Mouse (Mus musculus) MEL (cell line): Measurements from ENCODE around the gene Ubp1. TPM values are rescaled to one million over a fixed set of nuclear protein-coding genes. Genes with fewer than 3 reads are reported as not detected.

Experiments
- DNase-seq: peaks from one replicate; pipeline ENCODE4 v3.0.0; 2011; ENCODE audit warnings: low read depth, low spot score
- H3K27ac ChIP-seq: 2 replicates; pipeline ENCODE4 v1.5.1; 2012; ENCODE audit warnings: low read depth, mild to moderate bottlenecking, control low read depth, low read length, moderate library complexity; ENCODE audit not compliant: control insufficient read depth
- H3K27me3 ChIP-seq, 2 experiments: fragments of 150-350 bp in 1 of 2; sonication (generic) in 1 of 2; 2 replicates each; pipeline ENCODE4 v1.6.1; 2012; ENCODE audit warnings: low read length in 2 of 2, mild to moderate bottlenecking in 2 of 2, improper control_type of control experiment in 1 of 2, moderate library complexity in 1 of 2; ENCODE audit not compliant: insufficient read depth in 2 of 2, control insufficient read depth in 1 of 2
- H3K36me3 ChIP-seq, 2 experiments: 2 replicates each; pipeline ENCODE4 v1.6.1; 2012 to 2014; ENCODE audit warnings: low read length in 2 of 2, improper control_type of control experiment in 1 of 2, inconsistent platforms in 1 of 2, mild to moderate bottlenecking in 1 of 2; ENCODE audit not compliant: insufficient read depth in 2 of 2, control insufficient read depth in 1 of 2
- H3K4me1 ChIP-seq, 2 experiments: fragments of 150-350 bp in 1 of 2; sonication (generic) in 1 of 2; 2 replicates each; pipeline ENCODE4 v1.6.1; 2012; ENCODE audit warnings: low read length in 2 of 2, improper control_type of control experiment in 1 of 2, mild to moderate bottlenecking in 1 of 2; ENCODE audit not compliant: insufficient read depth in 2 of 2, control insufficient read depth in 1 of 2
- H3K4me3 ChIP-seq, 2 experiments: fragments of 150-350 bp in 1 of 2; sonication (generic) in 1 of 2; 2 replicates each; pipeline ENCODE4 v1.5.1; 2012; ENCODE audit warnings: low read depth in 2 of 2, low read length in 2 of 2, mild to moderate bottlenecking in 2 of 2, moderate library complexity in 2 of 2, control low read depth in 1 of 2, improper control_type of control experiment in 1 of 2; ENCODE audit not compliant: control insufficient read depth in 1 of 2, insufficient read depth in 1 of 2
- H3K79me2 ChIP-seq: 2 replicates; pipeline ENCODE4 v1.6.1; 2012; ENCODE audit warnings: mild to moderate bottlenecking, low read length, moderate library complexity; ENCODE audit not compliant: control insufficient read depth, poor library complexity, insufficient read depth
- H3K9ac ChIP-seq: 2 replicates; pipeline ENCODE4 v1.6.1; 2012; ENCODE audit warnings: low read depth, mild to moderate bottlenecking, control low read depth, low read length, moderate library complexity; ENCODE audit not compliant: control insufficient read depth, poor library complexity, severe bottlenecking
- H3K9me3 ChIP-seq: fragments of 150-350 bp; sonication (generic); replicated peaks from 2 replicates; pipeline ENCODE4 v1.6.1; 2012; ENCODE audit warnings: mild to moderate bottlenecking, low read length, improper control_type of control experiment, moderate library complexity; ENCODE audit not compliant: insufficient read depth
- BHLHE40 ChIP-seq: IDR thresholded peaks from 2 replicates; pipeline ENCODE4 v1.6.1; 2012; ENCODE audit warnings: low read depth, mild to moderate bottlenecking, inconsistent platforms, low read length, improper control_type of control experiment, borderline replicate concordance
- CHD1 ChIP-seq: IDR thresholded peaks from 2 replicates; pipeline ENCODE4 v1.6.1; 2012; ENCODE audit warnings: low read depth, mild to moderate bottlenecking, inconsistent platforms, low read length, improper control_type of control experiment
- CHD2 ChIP-seq: IDR thresholded peaks from 2 replicates; pipeline ENCODE4 v1.6.1; 2011; ENCODE audit warnings: low read length, improper control_type of control experiment
- CTCF ChIP-seq, 3 experiments: IDR thresholded peaks in 2 of 3; conservative IDR thresholded peaks in 1 of 3; 2 replicates each; pipeline ENCODE4 v1.5.1; 2011 to 2012; ENCODE audit warnings: low read length in 3 of 3, low read depth in 2 of 3, mild to moderate bottlenecking in 2 of 3, improper control_type of control experiment in 1 of 3, inconsistent platforms in 1 of 3, mixed read lengths in 1 of 3, moderate library complexity in 1 of 3; ENCODE audit not compliant: control insufficient read depth in 1 of 3, insufficient read depth in 1 of 3, poor library complexity in 1 of 3, severe bottlenecking in 1 of 3
- ELF1 ChIP-seq: IDR thresholded peaks from 2 replicates; pipeline ENCODE4 v1.6.1; 2014; ENCODE audit warnings: low read depth, mild to moderate bottlenecking, inconsistent platforms, low read length, improper control_type of control experiment, moderate library complexity
- EP300 ChIP-seq, 2 experiments: IDR thresholded peaks; 2 replicates each; pipeline ENCODE4 v1.6.1; 2011; ENCODE audit warnings: improper control_type of control experiment in 2 of 2, low read length in 2 of 2, low read depth in 1 of 2, mild to moderate bottlenecking in 1 of 2
- GABPA ChIP-seq: IDR thresholded peaks from 2 replicates; pipeline ENCODE4 v1.6.1; 2012; ENCODE audit warnings: low read depth, mild to moderate bottlenecking, inconsistent platforms, low read length, improper control_type of control experiment, moderate library complexity
- GATA1 ChIP-seq: IDR thresholded peaks from 2 replicates; pipeline ENCODE4 v1.6.1; 2011; ENCODE audit warnings: low read depth, low read length, improper control_type of control experiment
- HCFC1 ChIP-seq: IDR thresholded peaks from 2 replicates; pipeline ENCODE4 v1.6.1; 2012; ENCODE audit warnings: low read depth, mild to moderate bottlenecking, inconsistent platforms, low read length, improper control_type of control experiment, moderate library complexity
- KAT2A ChIP-seq: conservative IDR thresholded peaks from 2 replicates; pipeline ENCODE4 v1.6.1; 2012; ENCODE audit warnings: low read depth, low read length, improper control_type of control experiment, inconsistent platforms
- MAX ChIP-seq: IDR thresholded peaks from 2 replicates; pipeline ENCODE4 v1.6.1; 2011; ENCODE audit warnings: low read length, improper control_type of control experiment
- MEF2A ChIP-seq: IDR thresholded peaks from 2 replicates; pipeline ENCODE4 v1.6.1; 2014; ENCODE audit warnings: low read depth, mild to moderate bottlenecking, inconsistent platforms, low read length, improper control_type of control experiment; ENCODE audit not compliant: poor library complexity, insufficient replicate concordance, severe bottlenecking; ENCODE audit errors: extremely low read depth
- MXI1 ChIP-seq: IDR thresholded peaks from 2 replicates; pipeline ENCODE4 v1.6.1; 2011; ENCODE audit warnings: mild to moderate bottlenecking, low read depth, low read length, improper control_type of control experiment
- MYB ChIP-seq: IDR thresholded peaks from 2 replicates; pipeline ENCODE4 v1.6.1; 2011; ENCODE audit warnings: mild to moderate bottlenecking, low read depth, low read length, improper control_type of control experiment
- MYC ChIP-seq: IDR thresholded peaks from 2 replicates; pipeline ENCODE4 v1.6.1; 2011; ENCODE audit warnings: low read depth, mild to moderate bottlenecking, low read length, improper control_type of control experiment, moderate library complexity
- NELFE ChIP-seq: IDR thresholded peaks from 2 replicates; pipeline ENCODE4 v1.6.1; 2011; ENCODE audit warnings: low read depth, low read length, improper control_type of control experiment
- NRF1 ChIP-seq: IDR thresholded peaks from 2 replicates; pipeline ENCODE4 v1.6.1; 2014; ENCODE audit warnings: low read depth, mild to moderate bottlenecking, inconsistent platforms, low read length, improper control_type of control experiment, moderate library complexity; ENCODE audit not compliant: poor library complexity, insufficient read depth, severe bottlenecking
- POLR2A ChIP-seq, 2 experiments: IDR thresholded peaks; 2 replicates each; pipeline ENCODE4 v1.6.1; 2011 to 2012; ENCODE audit warnings: low read length in 2 of 2, mild to moderate bottlenecking in 2 of 2, control low read depth in 1 of 2, improper control_type of control experiment in 1 of 2, low read depth in 1 of 2, moderate library complexity in 1 of 2; ENCODE audit not compliant: control insufficient read depth in 1 of 2, insufficient read depth in 1 of 2, poor library complexity in 1 of 2
- RAD21 ChIP-seq: IDR thresholded peaks from 2 replicates; pipeline ENCODE4 v1.6.1; 2011; ENCODE audit warnings: mild to moderate bottlenecking, low read depth, low read length, improper control_type of control experiment
- SIN3A ChIP-seq: IDR thresholded peaks from 2 replicates; pipeline ENCODE4 v1.6.1; 2012; ENCODE audit warnings: low read length, improper control_type of control experiment, inconsistent platforms
- SMC3 ChIP-seq: IDR thresholded peaks from 2 replicates; pipeline ENCODE4 v1.6.1; 2011; ENCODE audit warnings: low read depth, low read length, improper control_type of control experiment
- TBP ChIP-seq: IDR thresholded peaks from 2 replicates; pipeline ENCODE4 v1.8.0; 2011; ENCODE audit warnings: low read depth, low read length, improper control_type of control experiment
- TCF12 ChIP-seq: IDR thresholded peaks from 2 replicates; pipeline ENCODE4 v1.6.1; 2014; ENCODE audit warnings: low read depth, mild to moderate bottlenecking, inconsistent platforms, low read length, improper control_type of control experiment, moderate library complexity
- USF1 ChIP-seq: IDR thresholded peaks from 2 replicates; pipeline ENCODE4 v1.6.1; 2014; ENCODE audit warnings: low read depth, mild to moderate bottlenecking, inconsistent platforms, low read length, improper control_type of control experiment, moderate library complexity
- USF2 ChIP-seq, 2 experiments: IDR thresholded peaks; 2 replicates each; pipeline ENCODE4 v1.6.1; 2011 to 2012; ENCODE audit warnings: improper control_type of control experiment in 2 of 2, low read length in 2 of 2, borderline replicate concordance in 1 of 2, inconsistent platforms in 1 of 2, low read depth in 1 of 2, mild to moderate bottlenecking in 1 of 2; ENCODE audit not compliant: insufficient read depth in 1 of 2
- ZMIZ1 ChIP-seq: IDR thresholded peaks from 2 replicates; pipeline ENCODE4 v1.6.1; 2012; ENCODE audit warnings: low read depth, mild to moderate bottlenecking, inconsistent platforms, low read length, improper control_type of control experiment, moderate library complexity
- polyA plus RNA-seq, 2 experiments: library from polyadenylated mRNA; stranded (reverse) in 1 of 2; unstranded in 1 of 2; fragments of >175 nt in 1 of 2; fragments of >200 nt in 1 of 2; gene quantifications; 2 replicates each; pipeline versions ENCODE4 v1.2.1 to v1.2.4; 2012; ENCODE audit warnings: low replicate concordance in 2 of 2, low read depth in 1 of 2; ENCODE audit not compliant: insufficient read length in 2 of 2, insufficient read depth in 1 of 2, missing spikeins in 1 of 2
- total RNA-seq: library from RNA; depleted of rRNA; stranded (reverse); fragments of 300-350 nt; gene quantifications from 2 replicates; pipeline ENCODE4 v1.2.3, GENCODE M21; 2012

The Ubp1 gene
- total and polyA plus RNA-seq, 3 experiments: 46.4 to 95.5 (median 60.8) TPM

DNA sequence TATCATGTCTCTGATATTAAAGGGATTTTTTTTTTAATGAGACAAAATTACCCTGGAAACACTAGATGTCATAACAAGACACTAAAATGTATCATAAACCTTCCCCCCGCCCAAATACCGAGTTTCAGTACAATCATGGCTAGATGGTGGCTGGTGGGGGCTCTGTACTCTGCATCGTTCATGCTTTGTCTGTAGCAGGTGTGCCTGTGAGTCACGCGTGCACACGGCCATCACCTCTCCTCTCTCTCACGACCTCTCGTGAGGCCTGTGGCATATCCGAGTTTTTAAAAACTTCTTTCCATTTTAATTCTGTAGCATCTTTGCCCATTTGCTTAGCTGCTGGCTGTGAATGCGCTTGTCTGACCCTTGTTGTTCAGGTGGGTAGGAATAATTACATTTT, 45.5 kb downstream of the Ubp1 start:
- H3K27ac ChIP-seq: no peak overlapping the region
- H3K4me1 ChIP-seq: no peaks in the 10 kb centered on the region
- no peaks in the 10 kb centered on the region for H3K27me3 ChIP-seq
- H3K9me3 ChIP-seq: no peaks in the 10 kb centered on the region
- H3K9ac ChIP-seq: no peak overlapping the region
- H3K36me3 ChIP-seq: peaks cover 0 to 20% of the 10 kb centered on the region in 2 experiments; a peak in 2 of 4 replicates
- TF ChIP-seq HCFC1 (no peak), CHD1 (no peak), GATA1 (no peak), ELF1 (no peak), NRF1 (no peak), SIN3A (no peak), CTCF (IDR thresholded peaks at IDR 0.05 in 2 of 3, conservative IDR thresholded peaks at IDR 0.05 in 1 of 3; ENCODE audit: control insufficient read depth in 1 of 3, insufficient read depth in 1 of 3, low read depth in 2 of 3, low read length in 3 of 3, poor library complexity in 1 of 3, severe bottlenecking in 1 of 3) (no peak), TBP (no peak), MAX (no peak), KAT2A (no peak), NELFE (no peak), ZMIZ1 (no peak), EP300 (IDR thresholded peaks at IDR 0.05; ENCODE audit: low read depth in 1 of 2, low read length in 2 of 2) (no peak), BHLHE40 (no peak), MYB (no peak), USF2 (IDR thresholded peaks at IDR 0.05; ENCODE audit: borderline replicate concordance in 1 of 2, insufficient read depth in 1 of 2, low read depth in 1 of 2, low read length in 2 of 2) (no peak), GABPA (no peak), MEF2A (no peak), CHD2 (no peak), TCF12 (no peak)
- H3K4me3 ChIP-seq: no peak overlapping the region
- DNase-seq: no peak
- H3K79me2 ChIP-seq: no peaks in the 10 kb centered on the region

- no peaks in the 10 kb centered on the region for H3K79me2 ChIP-seq
- DNase-seq: no peak
- peaks cover 0 to 13% of the 10 kb centered on the region in 2 experiments; a peak in 2 of 4 replicates for H3K36me3 ChIP-seq
- H3K27ac ChIP-seq: no peak overlapping the region
- H3K4me3 ChIP-seq: no peak overlapping the region
- no peaks in the 10 kb centered on the region for H3K27me3 ChIP-seq
- H3K9ac ChIP-seq: no peak overlapping the region
- no peaks in the 10 kb centered on the region for H3K9me3 ChIP-seq
- TF ChIP-seq SMC3 (no peak), POLR2A (IDR thresholded peaks at IDR 0.05; ENCODE audit: control insufficient read depth in 1 of 2, insufficient read depth in 1 of 2, low read depth in 1 of 2, low read length in 2 of 2, poor library complexity in 1 of 2) (no peak), USF1 (no peak), RAD21 (no peak), MXI1 (no peak), MEF2A (no peak), SIN3A (no peak), MYC (no peak)
- TF ChIP-seq, all 39 proteins: peak for 0
- no peaks in the 10 kb centered on the region for H3K4me1 ChIP-seq
Measured at GRCm38 (mm10) chr9:113977225-113977840, 46.6 kb downstream of the Ubp1 start.
